Mouse (Mus musculus): ENCODE measurements around the gene Gm20388. TPM values are rescaled to one million over a fixed set of nuclear protein-coding genes. Genes with fewer than 3 reads are reported as not detected.

The Gm20388 gene
- polyA plus RNA-seq, 1 experiment from 2014 or later = not detected

DNA sequence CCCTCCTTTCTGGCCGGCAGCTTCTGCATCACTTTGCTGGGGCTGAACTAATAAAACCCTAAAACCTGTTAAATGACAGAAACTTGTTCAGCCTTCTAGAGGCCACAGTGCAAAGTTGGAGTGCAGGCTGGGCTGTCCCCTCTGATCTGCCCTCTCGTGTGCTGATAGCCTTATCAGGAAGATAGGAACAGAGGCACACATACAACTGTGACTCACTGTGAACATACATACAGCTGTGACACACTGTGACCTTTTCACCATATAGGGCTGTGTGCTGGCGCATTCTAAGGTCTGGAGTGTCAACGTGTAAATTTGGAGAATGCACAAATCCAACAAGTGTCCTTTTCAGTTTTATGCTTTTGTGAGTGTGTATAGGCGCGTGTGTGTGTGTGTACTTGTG is 543.8 kb downstream of the Gm20388 start:
- peaks cover 28% of the 10 kb centered on the region for H3K4me1 ChIP-seq
- H3K27me3 ChIP-seq = peaks cover 7% of the 10 kb centered on the region; the same call in 1 of the 2 replicates
- no peaks in the 10 kb centered on the region for H3K36me3 ChIP-seq
- H3K9me3 ChIP-seq = no peaks in the 10 kb centered on the region
- H3K4me3 ChIP-seq = no peak overlapping the region
- no peak overlapping the region for H3K9ac ChIP-seq
- no peak for ATAC-seq (ENCODE audit: insufficient number of reproducible peaks, insufficient read depth, low FRiP score, low TSS enrichment)
- 83% methylated on average over 6 of the region's 6 CpGs for WGBS
- no peak overlapping the region for H3K27ac ChIP-seq
- H3K4me2 ChIP-seq (replicated peaks) = no peak overlapping the region

DNA sequence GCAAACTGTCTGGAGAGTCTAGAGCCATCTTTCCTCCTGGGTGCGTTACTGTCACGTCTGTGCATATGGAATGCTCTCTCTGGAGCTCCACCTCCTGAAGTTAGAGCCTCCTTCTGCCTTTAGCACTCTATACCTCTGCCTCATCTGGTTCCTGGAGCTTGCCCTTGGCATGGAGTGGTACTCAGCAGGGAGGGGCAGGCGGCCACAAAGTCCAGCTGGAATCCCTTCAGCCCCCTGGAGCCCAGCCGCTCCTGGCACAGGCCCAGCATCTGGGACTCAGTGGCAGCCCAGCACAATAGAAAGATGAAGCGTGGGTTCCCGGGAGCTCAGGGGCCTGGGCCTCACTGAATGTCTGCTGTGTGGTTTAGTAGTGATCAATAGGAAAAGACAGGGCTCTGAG is 549.7 kb downstream of the Gm20388 start:
- Histone ChIP-seq H3K4me3 (no peak overlapping the region), H3K36me3 (no peaks in the 10 kb centered on the region), H3K27me3 (0 out of 2 replicates have a peak, but pooled peaks cover 3% of the 10 kb centered on the region), H3K9me3 (no peaks in the 10 kb centered on the region), H3K4me1 (peaks cover 35% of the 10 kb centered on the region), H3K4me2 (replicated peaks) (no peak overlapping the region), H3K9ac (no peak overlapping the region), H3K27ac (no peak overlapping the region)
- WGBS = 61% methylated on average over 6 of the region's 6 CpGs
- ATAC-seq (ENCODE audit: insufficient number of reproducible peaks, insufficient read depth, low FRiP score, low TSS enrichment) = no peak

DNA sequence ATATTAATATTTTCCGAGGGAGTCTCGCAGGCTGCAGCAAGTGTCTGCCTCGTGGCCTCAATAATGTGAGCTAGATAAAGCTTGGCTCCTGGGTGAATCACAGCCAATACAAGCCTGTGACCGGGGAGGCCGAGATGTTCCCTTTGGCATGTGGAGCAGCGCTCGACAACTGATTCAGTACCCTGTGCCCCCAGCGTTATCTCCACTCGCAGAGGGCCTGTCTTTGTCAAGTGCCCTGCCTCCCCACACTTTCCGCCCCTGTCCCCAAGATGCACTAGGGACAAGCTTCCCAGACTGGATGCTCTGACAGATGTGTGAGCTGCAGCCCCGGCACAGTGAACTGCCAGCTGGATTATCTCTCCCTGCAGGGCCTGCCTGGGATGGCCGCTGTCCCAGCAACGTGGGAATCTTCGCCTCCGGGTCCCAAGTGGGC is 551.5 kb downstream of the Gm20388 start:
- peaks cover 47% of the 10 kb centered on the region for H3K4me1 ChIP-seq
- ATAC-seq (ENCODE audit: insufficient number of reproducible peaks, insufficient read depth, low FRiP score, low TSS enrichment) = no peak
- no peak overlapping the region for H3K4me2 ChIP-seq (replicated peaks)
- 0 out of 2 replicates have a peak, but pooled peaks cover 3% of the 10 kb centered on the region for H3K27me3 ChIP-seq
- H3K27ac ChIP-seq = no peak overlapping the region
- no peaks in the 10 kb centered on the region for H3K36me3 ChIP-seq
- 45% methylated on average over 15 of the region's 15 CpGs for WGBS
- no peak overlapping the region for H3K4me3 ChIP-seq
- no peaks in the 10 kb centered on the region for H3K9me3 ChIP-seq
- H3K9ac ChIP-seq = no peak overlapping the region

DNA sequence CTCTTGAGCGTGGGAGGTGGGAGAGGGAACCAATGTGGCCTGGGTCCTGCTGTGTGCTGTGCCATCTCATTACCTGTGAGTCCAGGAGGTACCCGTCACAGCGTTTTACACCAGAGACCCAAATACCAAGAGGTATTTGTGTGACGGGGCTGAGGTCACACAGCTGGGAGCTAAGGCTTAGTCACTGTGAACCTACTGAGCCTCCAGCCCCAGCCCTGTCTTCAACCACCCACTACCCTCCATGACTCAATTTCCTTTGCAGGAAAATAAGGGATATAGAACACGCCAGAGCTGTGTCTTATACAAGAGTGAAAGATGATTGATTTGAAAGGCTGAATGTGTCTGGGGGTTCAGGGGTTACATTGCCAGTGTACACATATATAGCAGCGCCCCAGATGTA is 552.0 kb downstream of the Gm20388 start:
- WGBS = 77% methylated on average over 6 of the region's 6 CpGs
- Histone ChIP-seq H3K27ac (no peak overlapping the region), H3K9me3 (no peaks in the 10 kb centered on the region), H3K4me1 (peaks cover 44% of the 10 kb centered on the region), H3K4me2 (replicated peaks) (no peak overlapping the region), H3K9ac (no peak overlapping the region), H3K4me3 (no peak overlapping the region), H3K27me3 (0 out of 2 replicates have a peak, but pooled peaks cover 3% of the 10 kb centered on the region), H3K36me3 (no peaks in the 10 kb centered on the region)
- ATAC-seq (ENCODE audit: insufficient number of reproducible peaks, insufficient read depth, low FRiP score, low TSS enrichment) = no peak

DNA sequence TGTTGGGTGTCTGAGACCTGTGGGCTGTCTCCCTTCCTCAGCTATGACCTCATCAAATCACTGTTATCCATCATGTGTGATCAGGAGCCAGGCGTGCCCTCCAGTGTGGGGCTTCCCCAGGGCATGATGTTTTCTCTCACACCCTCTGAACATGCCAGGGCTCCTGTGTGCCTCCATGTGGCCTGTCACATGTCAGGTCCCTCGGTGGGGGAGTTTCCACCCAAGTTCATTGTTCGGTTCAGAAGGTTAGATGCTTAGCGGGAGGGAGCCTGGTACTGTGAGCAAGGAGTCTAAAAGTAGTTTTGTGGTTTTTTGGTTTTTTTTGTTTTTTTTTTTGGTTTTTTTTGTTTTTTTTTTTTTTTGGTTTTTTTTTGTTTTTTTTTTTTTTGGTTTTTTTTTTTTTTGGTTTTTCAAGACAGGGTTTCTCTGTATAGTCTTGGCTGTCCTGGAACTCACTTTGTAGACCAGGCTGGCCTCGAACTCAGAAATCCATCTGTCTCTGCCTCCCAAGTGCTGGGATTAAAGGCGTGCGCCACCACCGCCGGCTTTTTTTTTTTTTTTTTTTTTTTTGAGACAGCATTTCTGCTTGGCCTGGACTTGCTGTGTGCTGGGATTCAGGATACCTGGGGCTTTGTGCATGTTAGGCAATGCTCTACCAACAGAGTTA is 553.4 kb downstream of the Gm20388 start:
- Histone ChIP-seq H3K4me2 (replicated peaks) (no peak overlapping the region), H3K4me3 (no peak overlapping the region), H3K9ac (no peak overlapping the region), H3K36me3 (no peaks in the 10 kb centered on the region), H3K9me3 (no peaks in the 10 kb centered on the region), H3K4me1 (peaks cover 44% of the 10 kb centered on the region), H3K27me3 (0 out of 2 replicates have a peak, but pooled peaks cover 3% of the 10 kb centered on the region), H3K27ac (no peak overlapping the region)
- 89% methylated on average over 5 of the region's 9 CpGs for WGBS
- no peak for ATAC-seq (ENCODE audit: insufficient number of reproducible peaks, insufficient read depth, low FRiP score, low TSS enrichment)

DNA sequence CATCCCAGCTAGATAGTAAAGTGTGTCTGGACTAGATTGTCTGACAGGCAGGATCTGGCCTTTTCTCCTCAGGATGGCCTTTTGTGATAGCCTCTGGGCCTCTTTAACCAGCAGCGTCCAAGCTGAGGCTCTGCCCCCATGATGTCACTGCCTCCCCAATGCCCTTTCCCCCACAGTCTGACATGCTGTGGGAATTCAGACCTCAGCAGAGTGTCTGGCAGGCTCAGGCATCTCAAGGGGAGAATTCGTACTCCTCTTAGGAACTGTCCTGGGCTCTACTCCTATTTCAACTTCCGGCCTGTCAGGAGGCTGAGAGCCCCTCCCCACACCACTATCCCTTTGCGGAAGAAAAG is 553.9 kb downstream of the Gm20388 start:
- H3K4me3 ChIP-seq = no peak overlapping the region
- WGBS = 45% methylated on average over 4 of the region's 4 CpGs
- no peaks in the 10 kb centered on the region for H3K9me3 ChIP-seq
- no peaks in the 10 kb centered on the region for H3K36me3 ChIP-seq
- H3K4me2 ChIP-seq (replicated peaks) = no peak overlapping the region
- no peak for ATAC-seq (ENCODE audit: insufficient number of reproducible peaks, insufficient read depth, low FRiP score, low TSS enrichment)
- peaks cover 42% of the 10 kb centered on the region for H3K4me1 ChIP-seq
- H3K27me3 ChIP-seq = 0 out of 2 replicates have a peak, but pooled peaks cover 3% of the 10 kb centered on the region
- no peak overlapping the region for H3K27ac ChIP-seq
- no peak overlapping the region for H3K9ac ChIP-seq

DNA sequence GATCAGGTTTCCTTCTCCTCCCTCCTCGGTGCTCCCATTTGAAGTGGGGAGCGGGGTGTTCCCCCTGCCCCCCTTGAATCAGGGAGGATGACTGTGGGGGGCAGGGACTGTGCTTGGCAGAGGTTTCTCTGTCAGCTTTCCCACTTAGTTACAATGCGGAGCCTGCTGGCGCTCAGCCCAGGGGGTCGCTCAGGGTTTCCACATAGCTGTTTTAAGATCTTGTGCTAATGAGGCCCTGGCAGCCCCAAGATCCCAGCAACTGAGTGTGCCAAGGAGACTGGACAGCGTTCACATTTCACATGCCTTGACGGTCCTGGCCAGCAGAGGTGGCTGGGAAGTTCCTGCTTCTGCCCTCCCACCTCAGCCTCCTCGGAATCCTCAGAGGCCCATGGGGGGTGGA is 555.1 kb downstream of the Gm20388 start:
- no peaks in the 10 kb centered on the region for H3K36me3 ChIP-seq
- 0 out of 2 replicates have a peak overlapping the region, but pooled peaks have one; percentile 9 for H3K4me2 ChIP-seq (replicated peaks)
- no peak for ATAC-seq (ENCODE audit: insufficient number of reproducible peaks, insufficient read depth, low FRiP score, low TSS enrichment)
- no peak overlapping the region for H3K9ac ChIP-seq
- peak overlapping the region; percentile 73 for H3K27ac ChIP-seq
- H3K9me3 ChIP-seq = no peaks in the 10 kb centered on the region
- peaks cover 34% of the 10 kb centered on the region for H3K4me1 ChIP-seq
- 17% methylated on average over 8 of the region's 8 CpGs for WGBS
- H3K27me3 ChIP-seq = 0 out of 2 replicates have a peak, but pooled peaks cover 2% of the 10 kb centered on the region
- H3K4me3 ChIP-seq = no peak overlapping the region

DNA sequence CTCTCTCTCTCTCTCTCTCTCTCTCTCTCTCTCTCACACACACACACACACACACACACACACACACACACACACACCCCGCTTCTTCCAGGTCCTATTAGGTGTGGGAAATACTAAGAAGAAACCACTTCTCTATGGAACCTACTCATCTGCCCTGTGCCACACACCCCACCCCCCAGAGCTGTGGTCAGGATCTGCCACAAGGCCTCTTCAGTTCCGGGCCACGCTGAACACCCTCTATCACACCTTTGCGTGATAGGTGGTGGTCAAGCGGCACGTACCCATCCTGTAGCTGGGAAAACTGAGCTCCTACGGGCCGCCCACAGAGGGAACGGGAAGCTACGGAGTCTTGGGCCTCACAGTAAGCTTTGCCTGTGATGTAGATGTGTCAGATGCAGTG is 555.6 kb downstream of the Gm20388 start:
- no peak overlapping the region for H3K4me2 ChIP-seq (replicated peaks)
- 54% methylated on average over 10 of the region's 10 CpGs for WGBS
- no peak overlapping the region for H3K27ac ChIP-seq
- H3K9ac ChIP-seq = no peak overlapping the region
- no peaks in the 10 kb centered on the region for H3K9me3 ChIP-seq
- H3K4me1 ChIP-seq = peaks cover 37% of the 10 kb centered on the region
- ATAC-seq (ENCODE audit: insufficient number of reproducible peaks, insufficient read depth, low FRiP score, low TSS enrichment) = no peak
- H3K27me3 ChIP-seq = no peaks in the 10 kb centered on the region
- H3K36me3 ChIP-seq = no peaks in the 10 kb centered on the region
- H3K4me3 ChIP-seq = no peak overlapping the region

DNA sequence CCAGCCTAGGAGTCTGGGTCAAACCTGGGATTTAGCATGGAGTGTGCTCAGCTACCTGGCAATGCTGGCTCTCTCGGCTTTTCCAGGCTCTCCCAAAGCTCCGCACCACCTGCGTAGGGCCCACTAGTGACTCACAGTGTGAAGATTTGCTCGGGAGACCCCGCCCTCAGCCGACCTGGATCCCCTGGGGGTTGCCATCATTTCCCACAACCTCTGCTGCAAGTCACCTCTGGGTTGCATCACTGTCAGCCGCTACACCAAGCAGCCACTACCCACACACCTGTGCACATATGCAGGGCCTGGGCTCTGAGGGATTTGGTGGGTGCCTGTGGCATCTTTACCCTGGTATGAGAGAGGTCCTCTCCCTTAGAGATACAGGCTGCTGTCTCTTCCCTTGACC is 557.0 kb downstream of the Gm20388 start:
- Histone ChIP-seq H3K4me2 (replicated peaks) (no peak overlapping the region), H3K9me3 (no peaks in the 10 kb centered on the region), H3K4me3 (no peak overlapping the region), H3K4me1 (peaks cover 42% of the 10 kb centered on the region), H3K27me3 (no peaks in the 10 kb centered on the region), H3K9ac (no peak overlapping the region), H3K36me3 (no peaks in the 10 kb centered on the region), H3K27ac (no peak overlapping the region)
- no peak for ATAC-seq (ENCODE audit: insufficient number of reproducible peaks, insufficient read depth, low FRiP score, low TSS enrichment)
- WGBS = 83% methylated on average over 7 of the region's 7 CpGs

DNA sequence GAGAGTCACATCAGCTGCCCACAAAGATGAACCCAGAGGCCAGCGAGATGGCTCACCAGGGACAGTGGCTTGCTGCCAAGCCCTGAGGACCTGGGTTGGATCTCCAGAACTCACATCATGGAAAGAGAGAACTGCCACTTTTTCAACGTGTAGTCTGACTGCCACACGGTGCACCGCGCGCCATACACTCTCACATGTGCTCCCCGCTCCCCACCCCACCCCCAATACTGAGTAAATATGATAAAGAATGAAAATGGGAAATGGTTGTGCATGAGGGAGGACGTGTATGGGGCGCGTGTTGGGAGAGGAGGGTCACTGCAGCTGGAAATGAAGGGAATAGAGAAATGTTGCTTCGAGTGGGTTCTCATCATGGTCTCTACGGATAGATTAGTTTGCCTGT is 559.5 kb downstream of the Gm20388 start:
- H3K4me3 ChIP-seq = no peak overlapping the region
- 0 out of 2 replicates have a peak, but pooled peaks cover 3% of the 10 kb centered on the region for H3K27me3 ChIP-seq
- H3K36me3 ChIP-seq = no peaks in the 10 kb centered on the region
- H3K27ac ChIP-seq = no peak overlapping the region
- no peak overlapping the region for H3K9ac ChIP-seq
- WGBS = 91% methylated on average over 12 of the region's 12 CpGs
- ATAC-seq (ENCODE audit: insufficient number of reproducible peaks, insufficient read depth, low FRiP score, low TSS enrichment) = no peak
- no peak overlapping the region for H3K4me2 ChIP-seq (replicated peaks)
- H3K4me1 ChIP-seq = peaks cover 46% of the 10 kb centered on the region
- no peaks in the 10 kb centered on the region for H3K9me3 ChIP-seq

DNA sequence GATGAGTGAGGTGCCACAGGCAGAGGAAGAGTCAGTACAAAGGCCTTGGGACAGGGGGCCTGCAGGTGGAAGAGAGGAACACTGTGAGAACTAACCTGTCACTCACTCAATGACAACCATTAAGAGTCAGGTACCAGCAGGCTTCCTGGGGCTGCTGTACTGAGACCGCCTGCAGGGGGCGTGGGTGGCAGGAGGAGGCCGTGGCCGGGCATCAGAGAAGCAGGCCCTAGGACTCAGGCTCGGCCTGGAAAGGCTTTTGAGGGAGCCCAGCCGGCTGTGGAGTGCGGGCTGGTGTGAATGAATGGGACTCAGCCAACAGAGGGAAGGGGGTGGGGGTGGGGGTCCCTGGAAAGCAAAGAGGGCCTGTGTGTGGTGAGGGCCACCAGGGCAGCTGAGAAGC is 560.5 kb downstream of the Gm20388 start:
- WGBS = 7% methylated on average over 7 of the region's 7 CpGs
- ATAC-seq (ENCODE audit: insufficient number of reproducible peaks, insufficient read depth, low FRiP score, low TSS enrichment) = no peak
- no peak overlapping the region for H3K4me2 ChIP-seq (replicated peaks)
- no peaks in the 10 kb centered on the region for H3K9me3 ChIP-seq
- H3K36me3 ChIP-seq = no peaks in the 10 kb centered on the region
- H3K4me1 ChIP-seq = peaks cover 45% of the 10 kb centered on the region
- no peak overlapping the region for H3K9ac ChIP-seq
- H3K27ac ChIP-seq = no peak overlapping the region
- 0 out of 2 replicates have a peak, but pooled peaks cover 3% of the 10 kb centered on the region for H3K27me3 ChIP-seq
- H3K4me3 ChIP-seq = no peak overlapping the region

DNA sequence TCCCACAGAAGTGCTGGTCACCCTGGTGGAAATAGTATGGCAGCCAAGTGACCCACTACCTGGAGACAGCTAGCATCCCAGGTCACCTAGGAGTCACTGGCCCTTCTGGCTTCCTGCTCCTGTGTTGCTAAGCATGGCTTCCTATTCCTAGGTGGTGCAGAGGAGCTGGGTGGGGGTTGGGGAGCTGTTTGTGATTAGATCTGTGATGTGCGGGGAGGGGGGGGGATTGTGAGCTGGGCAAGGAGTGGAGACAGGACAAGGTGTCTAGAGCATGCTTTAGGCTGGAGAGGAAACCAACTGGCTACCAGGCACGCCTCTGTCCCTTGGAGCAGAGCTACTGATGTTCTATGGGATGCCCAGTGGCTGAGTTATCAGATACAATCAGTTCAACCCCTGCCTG is 561.1 kb downstream of the Gm20388 start:
- peaks cover 45% of the 10 kb centered on the region for H3K4me1 ChIP-seq
- H3K27ac ChIP-seq = 0 out of 2 replicates have a peak overlapping the region, but pooled peaks have one; percentile 23
- H3K27me3 ChIP-seq = 0 out of 2 replicates have a peak, but pooled peaks cover 3% of the 10 kb centered on the region
- H3K4me3 ChIP-seq = no peak overlapping the region
- H3K36me3 ChIP-seq = no peaks in the 10 kb centered on the region
- H3K4me2 ChIP-seq (replicated peaks) = no peak overlapping the region
- ATAC-seq (ENCODE audit: insufficient number of reproducible peaks, insufficient read depth, low FRiP score, low TSS enrichment) = no peak
- no peaks in the 10 kb centered on the region for H3K9me3 ChIP-seq
- no peak overlapping the region for H3K9ac ChIP-seq
- 36% methylated on average over 2 of the region's 2 CpGs for WGBS
